11 mouse cellular contexts compared by ENCODE assay signal in genomic region chr15:97338377-97339060, GRCm38 (mm10).
DNase-seq lines count a peak whose midpoint lies in the region; ATAC-seq and TF ChIP-seq lines count a peak whose summit lies in the region.
"Had no signal": no experiment of that assay in that cellular context is flagged by ENCODE, and none has a peak within 500 bp of the region (broad histone marks: within the 10 kb centered on the region; RNA-seq: fewer than 3 reads in every experiment).

No protein-coding gene starts in this region.

- H3K4me1 ChIP-seq in liver, embryonic 11.5 days (replicated peaks; ENCODE audit: control insufficient read depth, insufficient read depth, low read length): peaks cover 25% of the 10 kb centered on the region
- peaks cover 17% of the 10 kb centered on the region for H3K4me1 ChIP-seq in forebrain, embryonic 10.5 days
- no peaks in the 10 kb centered on the region for H3K4me1 ChIP-seq in limb, embryonic 12.5 days (replicated peaks)
- H3K4me1 ChIP-seq in olfactory bulb, adult 2 months (ENCODE audit: control insufficient read depth, insufficient read depth, low read length): peaks cover 15% of the 10 kb centered on the region; the same call in 1 of the 2 replicates

- H3K27ac ChIP-seq in liver, embryonic 11.5 days (ENCODE audit: low read depth, low read length): 0 out of 2 replicates have a peak overlapping the region, but pooled peaks have one; percentile 1
- H3K27ac ChIP-seq in forebrain, embryonic 10.5 days: peak overlapping the region; percentile 27; the same call in 1 of the 2 replicates
- H3K27ac ChIP-seq in limb, embryonic 12.5 days: no peak overlapping the region
- H3K27ac ChIP-seq in olfactory bulb, adult 2 months (ENCODE audit: insufficient read depth, low read depth, low read length): no peak overlapping the region

- peak overlapping the region; percentile 37; the same call in 1 of the 2 replicates for H3K9ac ChIP-seq in liver, embryonic 11.5 days (ENCODE audit: low read depth, low read length)
- peak overlapping the region; percentile 47; the same call in 1 of the 2 replicates for H3K9ac ChIP-seq in limb, embryonic 12.5 days (replicated peaks)

- no peaks in the 10 kb centered on the region for H3K9me3 ChIP-seq in liver, embryonic 11.5 days (ENCODE audit: control insufficient read depth, low read length)
- peaks cover 27% of the 10 kb centered on the region for H3K9me3 ChIP-seq in forebrain, embryonic 10.5 days
- peaks cover 10% of the 10 kb centered on the region for H3K9me3 ChIP-seq in limb, embryonic 12.5 days

- peak overlapping the region; percentile 26; the same call in 1 of the 2 replicates for H3K4me3 ChIP-seq in liver, embryonic 11.5 days (ENCODE audit: low read depth, low read length)
- peak overlapping the region; percentile 44 for H3K4me3 ChIP-seq in forebrain, embryonic 10.5 days
- peak overlapping the region; percentile 26 for H3K4me3 ChIP-seq in limb, embryonic 12.5 days (replicated peaks)
- peak overlapping the region; percentile 11; the same call in 1 of the 2 replicates for H3K4me3 ChIP-seq in olfactory bulb, adult 2 months (ENCODE audit: insufficient read depth, low read depth, low read length)

- ATAC-seq in liver, embryonic 11.5 days (replicated peaks; ENCODE audit: low FRiP score): no peak
- no peak for ATAC-seq in limb, embryonic 12.5 days (ENCODE audit: insufficient number of reproducible peaks, insufficient read depth, low FRiP score, low TSS enrichment, low read depth)
- ATAC-seq: Patski had no signal

- no peak for TF ChIP-seq CTCF in olfactory bulb, adult 2 months (IDR thresholded peaks at IDR 0.05; ENCODE audit: insufficient read depth, low read depth, low read length)

- no peaks in the 10 kb centered on the region for H3K27me3 ChIP-seq in liver, embryonic 11.5 days (replicated peaks; ENCODE audit: control insufficient read depth, insufficient read depth, low read length)
- no peaks in the 10 kb centered on the region for H3K27me3 ChIP-seq in forebrain, embryonic 10.5 days (ENCODE audit: poor library complexity, severe bottlenecking)
- H3K27me3 ChIP-seq in limb, embryonic 12.5 days: no peaks in the 10 kb centered on the region
- H3K27me3 ChIP-seq: Patski had no signal

- H3K4me2 ChIP-seq in liver, embryonic 11.5 days: peak overlapping the region; percentile 55
- H3K4me2 ChIP-seq in limb, embryonic 12.5 days: peak overlapping the region; percentile 56

- H3K36me3 ChIP-seq in liver, embryonic 11.5 days (ENCODE audit: control insufficient read depth, insufficient read depth, low read length): no peaks in the 10 kb centered on the region
- H3K36me3 ChIP-seq in forebrain, embryonic 10.5 days (replicated peaks): no peaks in the 10 kb centered on the region
- H3K36me3 ChIP-seq in limb, embryonic 12.5 days: no peaks in the 10 kb centered on the region

- 14% methylated on average over 17 of the region's 17 CpGs for WGBS in liver, embryonic 11.5 days
- WGBS in forebrain, embryonic 10.5 days: 7% methylated on average over 17 of the region's 17 CpGs
- WGBS in limb, embryonic 12.5 days: 13% methylated on average over 17 of the region's 17 CpGs
- 12% methylated on average over 17 of the region's 17 CpGs for WGBS in olfactory bulb, adult 2 months

- DNase-seq in liver, embryonic 11.5 days (ENCODE audit: low spot score): no peak
- DNase-seq in liver: no peak
- no peak for DNase-seq in forebrain, embryonic 10.5 days (ENCODE audit: extremely low spot score, low spot score)
- DNase-seq in spleen, adult 12 weeks (ENCODE audit: low spot score): no peak
- no peak for DNase-seq in right cerebral cortex, postnatal 36 days (ENCODE audit: low spot score in 2 of 2)
- no peak for DNase-seq in adrenal gland, adult 18-20 months (ENCODE audit: low spot score in 2 of 2)
- DNase-seq: cerebellum, postnatal 36 days; kidney, postnatal 10 days had no signal

- TF ChIP-seq POLR2A in olfactory bulb, adult 2 months (IDR thresholded peaks at IDR 0.05; ENCODE audit: insufficient read depth, low read depth, low read length): no peak

Comparison
In these comparisons a context has a peak if more than half of its experiments do, and no peak if none do; other contexts are left out.
1. H3K27ac ChIP-seq: peak in liver, embryonic 11.5 days (single experiment) and forebrain, embryonic 10.5 days (single experiment); none in limb, embryonic 12.5 days (single experiment) and olfactory bulb, adult 2 months (single experiment).
2. Peak in every context shown above with its lines, with median percentiles within 50 percentile points of each other: H3K4me3 ChIP-seq.